Mouse (Mus musculus): ENCODE results near the gene Jund.

Gene Jund

DNA sequence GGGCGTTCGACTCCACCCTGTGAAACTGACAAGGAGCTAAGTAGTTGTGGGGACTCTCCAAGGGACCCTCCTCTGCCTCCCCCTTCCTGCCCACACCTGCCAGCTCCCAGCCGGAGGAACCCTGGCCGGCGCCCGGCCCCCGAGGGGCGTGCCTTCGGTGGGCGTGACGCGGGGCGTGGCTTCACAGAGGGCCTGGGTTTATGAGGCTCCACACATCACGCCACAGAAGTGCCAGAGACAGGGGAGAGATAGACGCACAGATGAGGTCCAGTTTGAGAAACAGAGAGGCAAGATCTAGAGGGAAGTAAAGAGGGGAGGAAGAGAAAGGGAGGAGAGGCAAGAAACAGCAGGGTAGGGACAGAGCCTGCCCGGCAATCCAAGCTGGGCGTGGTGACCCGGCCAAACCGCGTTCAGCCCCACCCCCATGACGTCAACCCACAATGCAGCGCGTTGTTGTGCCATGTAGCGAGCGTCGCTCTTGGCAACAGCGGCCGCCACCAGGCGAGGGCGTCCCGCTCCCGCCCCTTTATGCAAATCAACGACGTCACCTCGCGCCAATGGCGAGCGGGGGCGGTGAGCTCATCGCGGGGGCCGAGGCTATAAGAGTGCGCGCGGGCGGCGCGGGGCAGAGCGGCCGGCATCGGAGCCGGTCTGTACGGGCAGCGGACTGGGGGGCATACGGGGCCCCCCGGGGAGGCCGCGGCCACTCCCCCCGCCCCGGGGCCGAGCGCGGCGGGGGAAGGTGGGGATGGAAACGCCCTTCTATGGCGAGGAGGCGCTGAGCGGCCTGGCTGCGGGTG is at the start of gene Jund:
Jund (plus strand) TSS at position 640 of the 800 bp plus-strand sequence.
- peak; percentile 100 for DNase-seq

- DNase-seq = peak; percentile 94
Observed at GRCm38 (mm10) chr8:70649324-70649723, 49.4 kb upstream of the Jund start.

DNA sequence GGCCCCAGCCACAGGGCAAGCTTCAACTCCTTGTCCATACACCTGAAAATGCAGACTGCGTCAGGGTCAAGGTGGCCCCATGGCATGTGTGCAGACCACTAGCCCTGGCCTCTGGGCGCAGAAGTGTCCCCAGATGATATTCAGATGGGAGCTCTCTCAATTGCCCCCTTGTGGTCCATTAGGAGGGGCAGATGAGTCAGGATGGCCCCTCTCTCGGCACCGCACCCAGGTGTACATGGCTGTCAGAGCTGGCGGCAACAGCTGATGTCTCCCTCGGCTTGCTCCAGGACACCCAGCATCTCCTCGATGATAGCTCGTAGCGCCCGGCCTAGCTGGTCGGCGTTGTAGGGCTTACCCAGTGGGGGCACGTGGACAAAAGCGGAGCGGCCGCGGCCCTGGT is 48.4 kb upstream of the Jund start:
- DNase-seq = no peak

DNA sequence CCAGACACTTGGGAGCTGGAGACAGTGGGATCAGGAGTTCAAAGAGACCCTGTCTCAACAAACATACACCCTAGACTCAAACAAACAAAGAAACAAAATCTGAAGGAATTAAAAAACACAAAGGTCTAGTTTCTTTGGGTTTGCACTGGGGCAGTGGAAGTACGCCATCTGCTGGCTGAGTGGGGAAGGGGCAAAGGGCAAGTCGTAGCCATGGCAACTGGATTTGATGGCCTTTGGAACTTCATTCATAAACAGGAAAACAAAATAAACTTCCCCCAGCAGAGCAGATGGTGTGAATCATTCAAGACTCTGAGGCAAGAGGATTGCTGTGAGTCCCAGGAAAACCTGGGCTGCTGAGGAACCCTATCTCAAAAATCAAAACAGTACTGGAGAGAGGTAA is 45.5 kb upstream of the Jund start:
- DNase-seq = peak; percentile 86

- no peak for DNase-seq
Observed at GRCm38 (mm10) chr8:70654121-70654520, 44.6 kb upstream of the Jund start.

DNA sequence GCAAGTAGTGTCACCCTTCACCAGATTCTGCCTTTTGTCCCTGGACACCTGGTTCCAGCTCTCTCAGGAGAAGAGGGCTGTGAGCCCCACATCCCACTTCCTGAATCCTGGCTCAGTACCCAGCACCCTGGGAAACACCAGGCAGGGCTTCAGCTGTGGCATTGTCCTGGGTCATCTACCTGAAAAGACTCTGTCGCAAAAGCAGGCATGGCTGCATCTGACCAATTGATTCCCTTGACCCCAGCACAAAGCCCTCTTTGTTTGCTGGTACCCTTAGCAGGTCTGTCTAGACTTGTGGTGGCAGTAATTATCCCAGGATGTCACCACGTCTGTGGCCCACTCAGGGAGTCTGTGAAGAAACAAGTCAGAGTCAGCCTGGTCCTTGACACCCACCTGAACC is 43.3 kb upstream of the Jund start:
- no peak for DNase-seq

DNA sequence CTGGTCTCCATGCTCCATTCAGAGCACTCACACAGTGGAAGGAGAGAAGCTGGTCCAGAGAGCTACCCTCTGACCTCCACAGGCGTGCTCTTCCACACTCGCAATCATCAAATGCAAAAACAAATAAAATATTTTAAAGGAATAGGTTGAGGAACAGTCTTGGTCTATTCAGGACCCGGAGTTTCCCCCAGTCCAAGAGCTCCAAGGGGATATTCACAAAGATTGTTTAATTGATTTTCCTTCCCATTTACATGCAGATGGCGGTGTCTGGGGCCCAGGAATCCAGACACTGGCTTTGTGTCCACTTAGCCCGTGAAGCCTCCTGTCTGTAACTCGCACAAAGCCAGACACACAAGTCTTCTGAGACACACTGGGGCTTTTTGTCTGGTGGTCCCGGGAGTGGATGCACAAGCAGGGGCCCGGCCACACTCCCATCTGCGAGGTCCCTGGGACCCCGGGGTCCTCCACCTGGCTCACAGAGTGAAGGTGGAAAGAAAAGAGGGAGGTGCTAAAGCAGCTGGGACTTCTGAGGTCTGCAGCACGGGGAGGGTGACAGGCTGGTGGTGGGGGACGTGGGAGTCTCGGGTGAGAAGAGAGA is 42.5 kb upstream of the Jund start:
- DNase-seq = no peak

DNA sequence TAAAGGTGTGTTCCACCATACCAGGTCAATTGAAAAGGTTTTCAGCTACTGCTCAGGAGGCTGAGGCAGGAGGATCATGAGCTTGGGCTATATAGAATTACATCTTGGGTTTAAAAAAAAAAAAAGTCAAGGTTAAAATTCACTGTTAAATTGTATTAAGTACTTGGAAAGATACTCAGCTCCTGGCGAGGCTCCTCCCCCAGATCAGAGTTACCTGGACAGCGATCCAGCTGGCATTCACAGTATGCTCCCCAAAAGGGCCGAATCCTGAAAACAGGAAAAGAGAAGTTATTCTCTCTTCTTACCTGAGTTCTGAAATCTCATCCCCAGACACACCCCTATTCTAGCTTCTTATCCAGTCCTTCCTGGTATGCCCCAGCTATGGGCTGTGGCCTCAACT is 41.5 kb upstream of the Jund start:
- no peak for DNase-seq

- no peak for DNase-seq
Observed at GRCm38 (mm10) chr8:70657739-70658138, 41.0 kb upstream of the Jund start.

DNA sequence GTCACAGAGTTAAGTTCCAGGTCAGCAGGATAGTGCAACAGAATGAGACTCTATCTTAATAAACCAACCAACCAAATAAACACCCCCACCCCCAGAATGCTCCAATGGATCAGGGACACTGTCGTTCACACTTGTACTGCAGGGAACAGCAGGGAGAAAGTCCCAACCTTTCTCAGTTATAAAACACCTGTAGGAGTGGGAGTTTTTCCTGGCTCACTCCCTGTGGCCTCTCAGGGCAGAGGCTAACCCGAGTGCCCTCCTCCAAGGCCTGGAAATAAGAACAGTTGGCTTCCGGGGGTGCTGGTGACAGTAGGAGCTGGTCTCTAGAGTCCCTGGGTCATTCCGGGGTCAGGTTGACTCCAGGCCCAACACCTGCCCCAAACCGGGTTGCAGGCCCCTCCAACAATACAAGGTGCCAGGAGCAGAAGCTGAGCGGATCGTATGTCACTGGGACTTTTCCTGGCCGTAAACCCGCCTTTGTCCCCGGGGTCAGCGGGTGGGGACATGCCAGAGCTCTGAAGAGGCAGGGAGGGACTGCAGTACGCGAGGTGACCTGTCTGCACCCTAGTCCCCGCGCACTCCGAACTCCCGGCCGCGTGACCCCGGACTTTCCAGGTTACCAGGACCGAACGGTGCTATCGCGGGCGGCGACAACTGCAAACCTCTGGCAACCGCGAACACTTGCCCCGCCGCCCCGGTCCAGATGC is 39.7 kb upstream of the Jund start:
- no peak for DNase-seq

DNA sequence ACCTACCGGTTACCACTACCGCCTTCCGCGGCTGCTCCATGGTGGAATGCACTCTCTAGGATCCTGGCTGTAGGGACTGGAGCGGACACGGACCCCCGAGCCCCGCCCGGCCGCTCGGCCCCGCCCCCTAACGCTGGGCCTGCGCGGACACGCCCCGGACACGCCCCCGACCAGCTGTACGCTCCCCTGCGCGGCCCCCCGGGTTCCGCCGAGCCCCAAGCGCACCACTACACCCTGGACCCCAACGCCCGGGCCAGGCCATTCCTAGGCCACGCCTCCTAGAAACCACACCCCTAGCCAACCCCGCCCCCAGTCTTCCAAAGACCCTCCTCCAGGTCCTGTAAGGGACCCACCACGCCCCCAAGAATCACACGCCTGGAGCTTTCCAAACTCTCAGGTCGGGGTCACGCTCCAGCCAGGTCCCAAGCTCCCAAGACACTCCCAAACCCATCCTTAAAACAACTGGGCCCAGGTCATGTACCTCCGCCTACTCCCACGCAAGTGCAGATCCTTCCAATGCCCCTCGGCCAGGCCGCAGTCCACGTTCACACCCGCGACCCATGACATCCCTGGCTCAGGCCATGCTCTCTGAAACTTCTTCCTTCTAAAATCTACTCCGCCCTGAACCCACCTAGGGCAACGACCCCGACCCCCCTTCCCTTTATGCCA is 39.0 kb upstream of the Jund start:
- peak; percentile 94 for DNase-seq

GRCm38 (mm10) chr8:70660273-70660725 is 38.5 kb upstream of the Jund start, which contains the start of gene Pgpep1:
Gene Pgpep1, minus strand, starts transcription at chr8:70660388.
- peak; percentile 71 for DNase-seq

GRCm38 (mm10) chr8:70663691-70664090 is 35.1 kb upstream of the Jund start:
- DNase-seq = no peak

GRCm38 (mm10) chr8:70664631-70665030 is 34.1 kb upstream of the Jund start:
- no peak for DNase-seq

DNA sequence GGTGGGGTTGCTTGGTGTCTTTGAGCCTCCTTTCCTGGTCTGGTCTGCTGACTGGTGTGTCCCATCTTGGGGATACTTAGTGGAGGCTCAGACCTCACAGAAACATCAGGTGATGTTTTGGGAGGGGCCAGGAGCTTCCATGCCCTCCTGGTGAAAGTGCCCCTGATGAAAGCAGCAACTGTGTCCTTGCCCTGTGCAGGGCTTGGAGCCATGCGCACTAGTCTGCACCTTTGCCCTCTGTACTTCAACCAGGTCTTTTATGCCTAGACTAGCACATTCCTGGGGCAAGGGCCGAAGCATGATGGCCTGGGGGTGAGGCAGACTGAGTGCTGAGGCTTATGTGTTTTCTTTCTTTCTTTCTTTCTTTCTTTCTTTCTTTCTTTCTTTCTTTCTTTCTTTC is 33.1 kb upstream of the Jund start:
- DNase-seq = no peak

DNA sequence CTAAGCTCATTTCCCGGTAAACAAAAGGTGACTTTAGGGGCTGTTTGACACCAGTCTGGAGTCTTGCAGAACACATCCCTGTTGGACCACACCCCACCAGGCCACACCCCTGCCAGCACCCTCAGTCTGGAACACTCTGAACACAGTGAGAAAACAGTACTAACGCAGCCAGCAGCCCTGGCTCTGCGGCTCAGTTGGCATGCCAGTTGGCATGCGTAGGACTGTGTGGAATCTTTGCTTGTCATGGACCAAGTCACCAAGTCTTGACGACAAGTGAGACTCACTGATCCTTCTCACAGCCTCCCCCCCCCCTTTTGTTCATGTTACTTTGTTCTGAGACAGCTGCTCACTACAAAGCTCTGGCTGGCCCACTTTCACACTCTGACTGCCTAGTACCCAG is 31.7 kb upstream of the Jund start:
- DNase-seq = peak; percentile 72

- peak; percentile 51 for DNase-seq
Observed at GRCm38 (mm10) chr8:70671615-70672324, 27.0 kb upstream of the Jund start.

DNA sequence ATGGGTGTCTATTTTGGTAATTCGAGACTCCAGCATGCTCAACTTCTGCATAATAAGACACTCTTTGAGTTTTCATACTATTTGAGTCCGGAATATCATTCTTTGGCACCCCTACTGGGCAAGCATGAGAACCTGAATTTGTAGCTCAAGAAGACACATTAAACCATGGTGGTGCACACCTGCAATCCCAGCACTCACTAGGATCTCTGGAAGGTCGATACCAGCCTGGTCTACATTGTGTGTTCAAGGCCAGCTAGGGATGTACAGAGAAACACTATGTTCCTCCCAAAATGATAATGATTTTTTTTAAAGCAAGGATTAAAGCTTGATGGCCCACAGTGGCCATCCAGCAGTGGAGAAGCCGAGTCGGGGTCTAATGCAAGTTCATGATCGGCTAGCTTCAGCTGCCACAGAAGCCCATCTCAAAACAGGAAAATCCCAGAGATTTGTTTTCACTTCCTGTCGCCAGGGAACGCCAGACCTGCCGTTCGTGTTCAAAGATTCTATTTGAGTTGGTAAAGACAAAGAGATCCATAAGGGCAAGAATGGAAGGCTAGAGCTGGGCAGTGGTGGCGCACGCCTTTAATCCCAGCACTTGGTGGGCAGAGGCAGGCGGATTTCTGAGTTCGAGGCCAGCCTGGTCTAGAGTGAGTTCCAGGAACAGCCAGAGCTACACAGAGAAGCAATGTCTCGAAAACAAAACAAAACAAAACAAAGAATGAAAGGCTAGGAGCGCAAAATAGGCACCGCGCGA is 26.2 kb upstream of the Jund start:
- DNase-seq = no peak

- DNase-seq = peak; percentile 98
Observed at GRCm38 (mm10) chr8:70673079-70673856, 25.5 kb upstream of the Jund start, which contains the start of gene Lsm4. Gene Lsm4, plus strand, starts transcription at chr8:70673248.

DNA sequence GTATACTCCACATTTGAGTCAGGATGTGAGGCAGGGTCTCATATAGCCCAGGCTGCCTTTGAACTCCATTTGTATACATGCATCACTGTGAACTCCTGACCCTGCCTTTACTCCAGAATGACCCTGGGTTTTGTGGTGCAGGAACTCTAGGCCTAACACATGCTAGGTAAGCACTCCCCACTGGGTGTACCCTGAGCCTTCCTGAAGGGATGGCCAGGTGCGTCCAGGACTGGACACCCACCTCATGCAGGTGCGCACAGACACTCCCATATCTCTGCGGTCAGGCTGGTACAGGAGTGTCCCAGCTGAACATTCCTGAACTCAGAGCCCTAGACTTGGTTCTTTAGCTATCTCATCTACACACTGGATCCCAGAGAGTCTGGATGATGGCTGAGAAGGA is 24.6 kb upstream of the Jund start:
- no peak for DNase-seq

- no peak for DNase-seq
Observed at GRCm38 (mm10) chr8:70674716-70675115, 24.0 kb upstream of the Jund start.

All from lung, postnatal 36 days (tissue).